Mouse (Mus musculus): ENCODE measurements around the gene 4930426L09Rik. TPM values are rescaled to one million over a fixed set of nuclear protein-coding genes. Genes with fewer than 3 reads are reported as not detected.
"Not testable (repeated sequence)": the region's sequence is repeated elsewhere in the genome, so short reads cannot be mapped to it uniquely, and the experiment has no call there.

4930426L09Rik gene
- polyA plus RNA-seq, 1 experiment from 2014 or later = 0.53 TPM

- no peaks in the 10 kb centered on the region for H3K27me3 ChIP-seq (ENCODE audit: control insufficient read depth, insufficient read depth, low read depth, low read length)
- 86% methylated on average over 7 of the region's 7 CpGs for WGBS
- no peak overlapping the region for H3K9ac ChIP-seq (ENCODE audit: low read depth, low read length)
- ATAC-seq = no peak
- no peak overlapping the region for H3K4me3 ChIP-seq (ENCODE audit: low read depth, low read length)
- H3K27ac ChIP-seq (ENCODE audit: low read length) = no peak overlapping the region
- H3K4me2 ChIP-seq (ENCODE audit: low read length) = no peak overlapping the region
- H3K36me3 ChIP-seq (ENCODE audit: control insufficient read depth, insufficient read depth, low read length) = no peaks in the 10 kb centered on the region
- H3K9me3 ChIP-seq (replicated peaks; ENCODE audit: control insufficient read depth, low read length, poor library complexity, severe bottlenecking) = peaks cover 10% of the 10 kb centered on the region; the same call in 1 of the 2 replicates
- peaks cover 9% of the 10 kb centered on the region for H3K4me1 ChIP-seq (ENCODE audit: control insufficient read depth, insufficient read depth, low read length)
Measured at GRCm38 (mm10) chr2:18992512-18993510, 5.3 kb upstream of the 4930426L09Rik start.

- no peaks in the 10 kb centered on the region for H3K27me3 ChIP-seq (ENCODE audit: control insufficient read depth, insufficient read depth, low read depth, low read length)
- no peak for ATAC-seq
- WGBS = 1% methylated on average over 25 of the region's 25 CpGs
- H3K4me2 ChIP-seq (ENCODE audit: low read length) = peak overlapping the region; percentile 88
- peak overlapping the region; percentile 58 for H3K4me3 ChIP-seq (ENCODE audit: low read depth, low read length)
- H3K4me1 ChIP-seq (ENCODE audit: control insufficient read depth, insufficient read depth, low read length) = peaks cover 14% of the 10 kb centered on the region
- H3K27ac ChIP-seq (ENCODE audit: low read length) = no peak overlapping the region
- no peaks in the 10 kb centered on the region for H3K36me3 ChIP-seq (ENCODE audit: control insufficient read depth, insufficient read depth, low read length)
- 0 out of 2 replicates have a peak, but pooled peaks cover 2% of the 10 kb centered on the region for H3K9me3 ChIP-seq (replicated peaks; ENCODE audit: control insufficient read depth, low read length, poor library complexity, severe bottlenecking)
- peak overlapping the region; percentile 79 for H3K9ac ChIP-seq (ENCODE audit: low read depth, low read length)
Measured at GRCm38 (mm10) chr2:18996451-18997211, 1.5 kb upstream of the 4930426L09Rik start.

DNA sequence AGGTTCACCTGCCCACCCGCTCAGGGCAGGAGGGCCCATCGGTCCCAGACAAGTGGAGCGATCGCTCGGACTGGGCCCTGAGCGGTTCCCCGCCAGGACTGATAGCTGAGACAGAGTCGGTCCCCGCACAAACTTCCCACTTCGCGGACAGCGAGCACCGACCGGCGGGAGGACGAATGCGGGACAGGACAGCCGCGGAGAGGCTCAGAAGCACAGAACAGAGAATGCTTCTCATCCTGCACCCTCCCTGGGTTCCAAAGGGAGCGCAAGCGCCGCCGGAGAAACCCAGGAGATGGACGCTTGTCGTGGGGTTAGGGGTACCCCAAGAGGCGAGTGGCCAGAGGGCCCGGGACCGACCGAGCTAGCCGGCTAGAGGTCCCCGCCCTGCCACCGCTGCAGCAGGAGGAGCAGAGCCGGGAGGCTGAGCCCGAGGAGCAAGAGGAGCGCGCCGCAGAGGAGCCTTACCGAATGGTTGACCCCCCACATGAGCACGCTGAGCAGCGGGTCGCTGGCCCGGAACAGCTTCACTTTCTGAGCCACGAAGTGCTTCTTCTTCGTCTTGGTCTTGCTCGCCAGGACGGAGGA is 664 bp upstream of the 4930426L09Rik start:
- H3K27ac ChIP-seq (ENCODE audit: low read length) = peak overlapping the region; percentile 79
- under 1% methylated on average over 46 of the region's 46 CpGs for WGBS

GRCm38 (mm10) chr2:18999395-18999794 is 1.3 kb downstream of the 4930426L09Rik start:
- H3K4me3 ChIP-seq (ENCODE audit: low read depth, low read length) = no peak overlapping the region
- no peak overlapping the region for H3K4me2 ChIP-seq (ENCODE audit: low read length)
- no peak overlapping the region for H3K27ac ChIP-seq (ENCODE audit: low read length)
- WGBS = 87% methylated on average over 2 of the region's 2 CpGs
- no peak for ATAC-seq
- H3K36me3 ChIP-seq (ENCODE audit: control insufficient read depth, insufficient read depth, low read length) = no peaks in the 10 kb centered on the region
- no peaks in the 10 kb centered on the region for H3K9me3 ChIP-seq (replicated peaks; ENCODE audit: control insufficient read depth, low read length, poor library complexity, severe bottlenecking)
- H3K27me3 ChIP-seq (ENCODE audit: control insufficient read depth, insufficient read depth, low read depth, low read length) = no peaks in the 10 kb centered on the region
- H3K4me1 ChIP-seq (ENCODE audit: control insufficient read depth, insufficient read depth, low read length) = peaks cover 14% of the 10 kb centered on the region
- H3K9ac ChIP-seq (ENCODE audit: low read depth, low read length) = no peak overlapping the region

More for the DNA sequence above, 664 bp upstream of the 4930426L09Rik start:
- Histone ChIP-seq H3K27me3 (ENCODE audit: control insufficient read depth, insufficient read depth, low read depth, low read length) (no peaks in the 10 kb centered on the region), H3K36me3 (ENCODE audit: control insufficient read depth, insufficient read depth, low read length) (no peaks in the 10 kb centered on the region), H3K9ac (ENCODE audit: low read depth, low read length) (peak overlapping the region; percentile 79), H3K4me3 (ENCODE audit: low read depth, low read length) (peak overlapping the region; percentile 58), H3K4me2 (ENCODE audit: low read length) (peak overlapping the region; percentile 88), H3K4me1 (ENCODE audit: control insufficient read depth, insufficient read depth, low read length) (peaks cover 14% of the 10 kb centered on the region), H3K9me3 (replicated peaks; ENCODE audit: control insufficient read depth, low read length, poor library complexity, severe bottlenecking) (no peaks in the 10 kb centered on the region)
- ATAC-seq = peak; percentile 79

GRCm38 (mm10) chr2:19004801-19005200 is 6.7 kb downstream of the 4930426L09Rik start:
- Histone ChIP-seq H3K9me3 (replicated peaks; ENCODE audit: control insufficient read depth, low read length, poor library complexity, severe bottlenecking) (no peaks in the 10 kb centered on the region), H3K4me1 (ENCODE audit: control insufficient read depth, insufficient read depth, low read length) (no peaks in the 10 kb centered on the region), H3K27ac (ENCODE audit: low read length) (no peak overlapping the region), H3K4me3 (ENCODE audit: low read depth, low read length) (no peak overlapping the region), H3K27me3 (ENCODE audit: control insufficient read depth, insufficient read depth, low read depth, low read length) (no peaks in the 10 kb centered on the region), H3K36me3 (ENCODE audit: control insufficient read depth, insufficient read depth, low read length) (no peaks in the 10 kb centered on the region), H3K9ac (ENCODE audit: low read depth, low read length) (no peak overlapping the region), H3K4me2 (ENCODE audit: low read length) (no peak overlapping the region)
- ATAC-seq = no peak
- 76% methylated on average over 10 of the region's 10 CpGs for WGBS

DNA sequence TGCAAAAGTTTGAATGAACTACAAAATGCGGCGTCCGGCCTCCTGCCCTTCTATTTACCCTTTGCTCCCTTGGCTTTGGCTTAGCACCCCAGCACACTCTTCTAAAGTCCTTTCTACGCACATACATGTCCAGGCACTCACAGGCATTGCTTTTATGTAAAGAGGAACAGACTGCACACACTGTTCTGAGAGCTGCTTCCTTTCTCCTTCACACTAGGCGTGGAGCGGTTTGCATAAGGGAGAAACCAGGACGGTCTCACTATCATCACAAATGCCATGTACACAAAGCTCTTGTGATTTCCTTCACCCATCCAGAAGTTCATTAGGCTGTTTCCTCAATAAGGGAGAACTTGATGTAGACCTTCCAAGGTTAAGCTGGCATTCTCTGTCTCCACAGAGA is 8.0 kb downstream of the 4930426L09Rik start:
- Histone ChIP-seq H3K27me3 (ENCODE audit: control insufficient read depth, insufficient read depth, low read depth, low read length) (no peaks in the 10 kb centered on the region), H3K27ac (ENCODE audit: low read length) (no peak overlapping the region), H3K9ac (ENCODE audit: low read depth, low read length) (no peak overlapping the region), H3K36me3 (ENCODE audit: control insufficient read depth, insufficient read depth, low read length) (no peaks in the 10 kb centered on the region), H3K4me2 (ENCODE audit: low read length) (no peak overlapping the region), H3K9me3 (replicated peaks; ENCODE audit: control insufficient read depth, low read length, poor library complexity, severe bottlenecking) (no peaks in the 10 kb centered on the region), H3K4me3 (ENCODE audit: low read depth, low read length) (no peak overlapping the region), H3K4me1 (ENCODE audit: control insufficient read depth, insufficient read depth, low read length) (no peaks in the 10 kb centered on the region)
- ATAC-seq = no peak
- 87% methylated on average over 7 of the region's 7 CpGs for WGBS

DNA sequence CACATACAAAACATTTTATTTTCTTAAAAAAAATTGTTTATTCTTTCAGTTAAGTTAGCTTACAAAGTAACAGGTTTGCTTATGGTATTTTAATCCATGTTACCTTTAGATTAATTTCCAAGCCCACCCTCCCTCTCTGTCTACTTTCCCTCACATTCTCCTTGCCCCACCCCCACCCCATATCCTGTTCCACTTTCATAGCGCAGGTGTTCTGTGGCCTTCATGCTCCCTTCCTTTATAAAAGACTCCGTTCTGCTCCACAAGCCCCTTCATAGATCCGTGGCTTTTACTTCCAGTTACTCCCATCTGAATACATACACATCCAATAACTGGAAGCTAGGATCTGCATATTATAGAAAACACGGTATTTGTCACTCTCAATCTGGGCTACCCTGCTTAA is 9.4 kb downstream of the 4930426L09Rik start:
- Histone ChIP-seq H3K9me3 (replicated peaks; ENCODE audit: control insufficient read depth, low read length, poor library complexity, severe bottlenecking) (no peaks in the 10 kb centered on the region), H3K4me1 (ENCODE audit: control insufficient read depth, insufficient read depth, low read length) (no peaks in the 10 kb centered on the region), H3K9ac (ENCODE audit: low read depth, low read length) (no peak overlapping the region), H3K4me3 (ENCODE audit: low read depth, low read length) (no peak overlapping the region), H3K27me3 (ENCODE audit: control insufficient read depth, insufficient read depth, low read depth, low read length) (no peaks in the 10 kb centered on the region), H3K36me3 (ENCODE audit: control insufficient read depth, insufficient read depth, low read length) (no peaks in the 10 kb centered on the region), H3K27ac (ENCODE audit: low read length) (no peak overlapping the region), H3K4me2 (ENCODE audit: low read length) (no peak overlapping the region)
- ATAC-seq = no peak
- 68% methylated on average over 4 of the region's 4 CpGs for WGBS

DNA sequence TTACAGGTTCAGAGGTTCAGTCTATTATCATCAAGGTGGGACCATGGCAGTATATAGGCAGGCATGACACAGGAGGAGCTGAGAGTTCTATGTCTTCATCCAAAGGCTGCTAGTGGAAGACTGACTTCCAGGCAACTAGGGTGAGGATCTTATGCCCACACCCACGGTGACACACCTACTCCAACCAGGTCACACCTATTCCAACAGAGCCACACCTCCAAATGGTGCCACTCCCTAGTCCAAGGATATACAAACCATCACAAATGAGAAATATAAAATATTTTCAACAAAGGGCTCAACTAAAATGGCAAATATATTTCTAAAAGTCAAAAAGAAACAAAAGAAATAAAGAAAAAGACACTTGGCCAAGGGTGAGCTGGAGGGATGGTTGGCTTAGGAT is 12.4 kb downstream of the 4930426L09Rik start:
- 73% methylated on average over 1 of the region's 1 CpGs for WGBS
- H3K4me2 ChIP-seq (ENCODE audit: low read length); ATAC-seq; H3K27me3 ChIP-seq (ENCODE audit: control insufficient read depth, insufficient read depth, low read depth, low read length); H3K36me3 ChIP-seq (ENCODE audit: control insufficient read depth, insufficient read depth, low read length); H3K27ac ChIP-seq (ENCODE audit: low read length); H3K4me1 ChIP-seq (ENCODE audit: control insufficient read depth, insufficient read depth, low read length); H3K4me3 ChIP-seq (ENCODE audit: low read depth, low read length); H3K9me3 ChIP-seq (replicated peaks; ENCODE audit: control insufficient read depth, low read length, poor library complexity, severe bottlenecking); H3K9ac ChIP-seq (ENCODE audit: low read depth, low read length): not testable (repeated sequence)

Data from midbrain, embryonic 16.5 days (tissue).